Mouse (Mus musculus) forebrain, embryonic 11.5 days (tissue): ENCODE data around the gene Grrp1. TPM values are rescaled to one million over a fixed set of nuclear protein-coding genes. Genes with fewer than 3 reads are reported as not detected.
A peak's percentile ranks its signal among the peaks of the same experiment; 100 is the strongest.

ENCODE experiments used
- ATAC-seq: fragments of 200-750 bp; cut with Nextera tagmentation; replicated peaks from 2 replicates; pipeline ENCODE4 v1.8.0; 2017; ENCODE audit warnings: moderate TSS enrichment; ENCODE audit not compliant: low FRiP score
- DNase-seq: peaks from one replicate; pipeline ENCODE4 v3.0.0-alpha.2; 2017; ENCODE audit warnings: low spot score
- H3K27ac ChIP-seq: fragments of 300-500 bp; sonication (generic); 2 replicates; pipeline ENCODE4 v1.5.1; 2014; ENCODE audit warnings: low read depth, low read length
- H3K27me3 ChIP-seq: fragments of 300-500 bp; sonication (generic); 2 replicates; pipeline ENCODE4 v1.6.1; 2014; ENCODE audit warnings: mild to moderate bottlenecking, low read length, mixed read lengths; ENCODE audit not compliant: control insufficient read depth, insufficient read depth
- H3K36me3 ChIP-seq: fragments of 300-500 bp; sonication (generic); 2 replicates; pipeline ENCODE4 v1.6.1; 2014; ENCODE audit warnings: mild to moderate bottlenecking, low read length, moderate library complexity, mixed read lengths; ENCODE audit not compliant: control insufficient read depth, insufficient read depth
- H3K4me1 ChIP-seq: fragments of 300-500 bp; sonication (generic); replicated peaks from 2 replicates; pipeline ENCODE4 v1.6.1; 2014; ENCODE audit warnings: low read length, mixed read lengths; ENCODE audit not compliant: control insufficient read depth, insufficient read depth
- H3K4me2 ChIP-seq: fragments of 300-500 bp; sonication (generic); 2 replicates; pipeline ENCODE4 v1.6.1; 2014; ENCODE audit warnings: low read depth, mild to moderate bottlenecking, low read length, moderate library complexity, mixed read lengths; ENCODE audit not compliant: severe bottlenecking
- H3K4me3 ChIP-seq: fragments of 300-500 bp; sonication (generic); 2 replicates; pipeline ENCODE4 v1.5.1; 2014; ENCODE audit warnings: low read depth, low read length
- H3K9ac ChIP-seq: fragments of 300-500 bp; sonication (generic); 2 replicates; pipeline ENCODE4 v1.6.1; 2014; ENCODE audit warnings: low read length
- H3K9me3 ChIP-seq: fragments of 300-500 bp; sonication (generic); 2 replicates; pipeline ENCODE4 v1.6.1; 2016; ENCODE audit warnings: low read length, mixed read lengths; ENCODE audit not compliant: control insufficient read depth
- WGBS: fragments of 180-500 bp; shearing (Covaris S2); extraction: QIAGEN DNeasy Blood & Tissue Kit; methylation state at CpG from one replicate; pipeline ENCODE4 v1.1.7; 2014; 5-methylcytosine and 5-hydroxymethylcytosine counted together
- polyA plus RNA-seq: library from polyadenylated mRNA; unstranded; fragments of >200 nt; fragmentation: Nextera tagmentation; extraction: Ambion mirVana; gene quantifications from 2 replicates; pipeline ENCODE4 v1.2.1, GENCODE M21; 2014

Gene Grrp1
- polyA plus RNA-seq, 1 experiment from 2014 or later: 4.8 TPM

GRCm38 (mm10) chr4:134251241-134252130 is 2.4 kb downstream of the Grrp1 start:
- WGBS: under 1% methylated on average over 91 of the region's 91 CpGs
- ATAC-seq (no peak), DNase-seq (peak; percentile 77)
- H3K4me1 ChIP-seq: peaks cover 46% of the 10 kb centered on the region
- H3K9ac ChIP-seq: peak overlapping the region; percentile 58
- H3K4me3 ChIP-seq: peak overlapping the region; percentile 44
- no peak overlapping the region for H3K27ac ChIP-seq
- no peaks in the 10 kb centered on the region for H3K9me3 ChIP-seq
- H3K4me2 ChIP-seq: peak overlapping the region; percentile 75
- H3K27me3 ChIP-seq: peaks cover 48% of the 10 kb centered on the region
- H3K36me3 ChIP-seq: no peaks in the 10 kb centered on the region

- Histone ChIP-seq H3K27me3 (peaks cover 48% of the 10 kb centered on the region), H3K4me2 (peak overlapping the region; percentile 75), H3K4me1 (peaks cover 43% of the 10 kb centered on the region), H3K4me3 (peak overlapping the region; percentile 44), H3K9ac (peak overlapping the region; percentile 58), H3K36me3 (no peaks in the 10 kb centered on the region), H3K9me3 (no peaks in the 10 kb centered on the region), H3K27ac (no peak overlapping the region)
- DNase-seq (no peak), ATAC-seq (no peak)
- WGBS: 9% methylated on average over 10 of the region's 10 CpGs
Measured at GRCm38 (mm10) chr4:134250930-134251240, 3.0 kb downstream of the Grrp1 start.

- peak overlapping the region; percentile 44 for H3K4me3 ChIP-seq
- H3K36me3 ChIP-seq: no peaks in the 10 kb centered on the region
- ATAC-seq: no peak
- H3K27ac ChIP-seq: no peak overlapping the region
- H3K4me1 ChIP-seq: peaks cover 43% of the 10 kb centered on the region
- no peak for DNase-seq
- WGBS: 6% methylated on average over 27 of the region's 27 CpGs
- H3K27me3 ChIP-seq: peaks cover 48% of the 10 kb centered on the region
- no peaks in the 10 kb centered on the region for H3K9me3 ChIP-seq
- H3K4me2 ChIP-seq: peak overlapping the region; percentile 75
- H3K9ac ChIP-seq: no peak overlapping the region
Measured at GRCm38 (mm10) chr4:134250116-134250929, 3.6 kb downstream of the Grrp1 start.

GRCm38 (mm10) chr4:134249651-134250050 is 4.3 kb downstream of the Grrp1 start:
- peaks cover 45% of the 10 kb centered on the region for H3K4me1 ChIP-seq
- no peaks in the 10 kb centered on the region for H3K9me3 ChIP-seq
- ATAC-seq (peak; percentile 59), DNase-seq (peak; percentile 90)
- WGBS: under 1% methylated on average over 30 of the region's 30 CpGs
- H3K4me3 ChIP-seq: peak overlapping the region; percentile 28
- H3K27me3 ChIP-seq: peaks cover 44% of the 10 kb centered on the region
- H3K36me3 ChIP-seq: no peaks in the 10 kb centered on the region
- peak overlapping the region; percentile 58 for H3K4me2 ChIP-seq
- no peak overlapping the region for H3K27ac ChIP-seq
- no peak overlapping the region; the same call in 1 of the 2 replicates for H3K9ac ChIP-seq

GRCm38 (mm10) chr4:134246719-134247258 is 7.1 kb downstream of the Grrp1 start, which contains the start of gene Gm30191:
Gene Gm30191, plus strand, starts transcription at chr4:134246935.
- Histone ChIP-seq H3K36me3 (no peaks in the 10 kb centered on the region), H3K9me3 (no peaks in the 10 kb centered on the region), H3K27me3 (peaks cover 23% of the 10 kb centered on the region), H3K4me2 (peak within 1 kb of the TSS; percentile 93), H3K4me1 (peaks cover 28% of the 10 kb centered on the region; the same call in 1 of the 2 replicates), H3K9ac (peak within 1 kb of the TSS; percentile 74), H3K4me3 (peak within 1 kb of the TSS; percentile 85), H3K27ac (no peak within 1 kb of the TSS)
- no peak for DNase-seq
- 72% methylated on average over 7 of the region's 7 CpGs for WGBS
- no peak for ATAC-seq

GRCm38 (mm10) chr4:134246256-134246655 is 7.7 kb downstream of the Grrp1 start:
- H3K4me3 ChIP-seq: no peak overlapping the region

GRCm38 (mm10) chr4:134245148-134245843 is 8.6 kb downstream of the Grrp1 start, which contains the start of gene Zfp593:
Gene Zfp593, minus strand, starts transcription at chr4:134245592.
- Histone ChIP-seq H3K27ac (no peak within 1 kb of the TSS), H3K4me3 (peak within 1 kb of the TSS; percentile 85), H3K4me2 (peak within 1 kb of the TSS; percentile 93), H3K9ac (peak within 1 kb of the TSS; percentile 74), H3K4me1 (peaks cover 17% of the 10 kb centered on the region; the same call in 1 of the 2 replicates), H3K36me3 (no peaks in the 10 kb centered on the region), H3K9me3 (no peaks in the 10 kb centered on the region), H3K27me3 (peaks cover 8% of the 10 kb centered on the region)
- peak; percentile 98 for DNase-seq
- ATAC-seq: peak; percentile 81
- under 1% methylated on average over 60 of the region's 60 CpGs for WGBS

More at GRCm38 (mm10) chr4:134246256-134246655, 7.7 kb downstream of the Grrp1 start:
- ATAC-seq (no peak), DNase-seq (no peak)
- peaks cover 18% of the 10 kb centered on the region for H3K27me3 ChIP-seq
- no peaks in the 10 kb centered on the region for H3K36me3 ChIP-seq
- no peak overlapping the region for H3K9ac ChIP-seq
- H3K4me2 ChIP-seq: no peak overlapping the region
- no peak overlapping the region for H3K27ac ChIP-seq
- WGBS: 29% methylated on average over 4 of the region's 4 CpGs
- H3K9me3 ChIP-seq: no peaks in the 10 kb centered on the region
- peaks cover 23% of the 10 kb centered on the region; the same call in 1 of the 2 replicates for H3K4me1 ChIP-seq
